Mouse (Mus musculus) telencephalon, adult 2 months (tissue): ENCODE measurements around the gene Ttc41.

Source experiments
- DNase-seq: peaks from one replicate; pipeline ENCODE4 v3.0.0-alpha.2; 2011; ENCODE audit warnings: low read depth, low spot score

Ttc41 gene

DNA sequence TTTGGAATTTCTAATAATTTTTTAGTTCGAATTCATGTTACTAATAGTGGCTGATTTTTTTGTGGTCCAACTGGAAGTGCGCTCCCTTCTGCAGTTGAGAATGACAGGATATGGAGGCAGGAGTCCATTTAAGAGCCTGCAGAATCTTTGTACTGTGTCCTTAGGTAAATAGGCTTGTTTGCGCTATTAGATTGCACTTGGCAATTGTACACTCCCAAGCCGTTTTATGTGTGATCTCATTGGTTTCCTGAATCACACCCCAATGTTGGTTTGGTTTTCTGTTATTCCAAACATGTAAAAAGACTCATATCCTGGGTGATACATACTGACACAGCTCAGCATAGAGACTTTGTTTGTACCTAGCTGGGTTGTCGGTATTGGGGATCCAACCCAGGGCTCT lies 78.0 kb downstream of the Ttc41 start:
- DNase-seq, result no peak

- DNase-seq, result no peak
These were observed 78.6 kb downstream of the Ttc41 start for GRCm38 (mm10) chr10:86784126-86784675.

- DNase-seq, result no peak
These were observed 79.8 kb downstream of the Ttc41 start for GRCm38 (mm10) chr10:86785396-86785795.

GRCm38 (mm10) chr10:86786083-86786482 lies 80.5 kb downstream of the Ttc41 start:
- no peak for DNase-seq

GRCm38 (mm10) chr10:86788193-86788592 lies 82.6 kb downstream of the Ttc41 start:
- DNase-seq, result no peak

- DNase-seq, result no peak
These were observed 83.6 kb downstream of the Ttc41 start for GRCm38 (mm10) chr10:86789146-86789672.

- no peak for DNase-seq
These were observed 86.0 kb downstream of the Ttc41 start for GRCm38 (mm10) chr10:86791507-86792184.

DNA sequence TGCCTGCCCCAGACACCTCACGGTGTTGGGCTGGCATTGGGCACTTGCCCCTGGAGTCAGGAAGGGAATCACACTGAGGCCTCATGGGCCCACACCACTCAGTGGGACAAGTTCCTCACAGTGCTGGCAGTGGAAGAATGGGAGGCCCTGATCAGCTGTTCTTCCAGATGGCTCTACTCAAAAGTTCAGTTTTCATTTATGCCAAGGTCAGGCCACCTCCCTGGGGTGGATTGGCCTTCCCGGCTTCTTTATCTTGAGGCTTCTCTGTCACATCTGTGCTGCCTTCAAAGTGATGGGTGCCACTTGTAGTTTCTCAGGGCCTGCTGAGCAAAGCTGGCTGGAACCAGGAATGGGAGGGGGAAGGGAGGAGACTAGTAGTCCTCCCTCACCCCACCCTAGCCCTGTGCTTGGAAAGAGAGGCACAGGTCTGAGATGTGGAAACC lies 87.9 kb downstream of the Ttc41 start:
- no peak for DNase-seq

DNA sequence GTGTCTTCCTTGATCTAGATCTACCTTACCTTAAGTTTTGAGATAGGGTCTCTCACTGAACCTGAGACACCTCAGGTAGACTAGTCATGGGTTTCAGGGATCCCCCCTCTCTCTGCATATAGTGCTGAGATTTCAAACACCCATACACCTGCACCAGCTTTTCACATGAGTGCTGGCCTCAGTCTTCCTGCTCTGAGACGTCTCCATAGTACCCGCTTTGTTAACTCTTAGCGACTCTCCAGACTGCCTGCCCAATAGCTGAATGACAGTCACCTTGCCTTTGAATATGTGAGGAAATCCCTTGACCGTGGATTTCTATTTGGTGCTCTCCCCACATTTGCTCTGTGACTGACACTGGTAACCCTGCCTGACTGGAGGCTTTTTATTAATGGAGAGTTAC lies 88.6 kb downstream of the Ttc41 start:
- no peak for DNase-seq

GRCm38 (mm10) chr10:86794794-86795535 lies 89.4 kb downstream of the Ttc41 start:
- DNase-seq, result no peak

- no peak for DNase-seq
These were observed 90.6 kb downstream of the Ttc41 start for GRCm38 (mm10) chr10:86796073-86796741.

GRCm38 (mm10) chr10:86807362-86807761 lies 101.8 kb downstream of the Ttc41 start:
- no peak for DNase-seq

- DNase-seq, result no peak
These were observed 102.6 kb downstream of the Ttc41 start for GRCm38 (mm10) chr10:86808013-86808758.

GRCm38 (mm10) chr10:86810000-86810399 lies 104.4 kb downstream of the Ttc41 start:
- DNase-seq, result peak; percentile 63

DNA sequence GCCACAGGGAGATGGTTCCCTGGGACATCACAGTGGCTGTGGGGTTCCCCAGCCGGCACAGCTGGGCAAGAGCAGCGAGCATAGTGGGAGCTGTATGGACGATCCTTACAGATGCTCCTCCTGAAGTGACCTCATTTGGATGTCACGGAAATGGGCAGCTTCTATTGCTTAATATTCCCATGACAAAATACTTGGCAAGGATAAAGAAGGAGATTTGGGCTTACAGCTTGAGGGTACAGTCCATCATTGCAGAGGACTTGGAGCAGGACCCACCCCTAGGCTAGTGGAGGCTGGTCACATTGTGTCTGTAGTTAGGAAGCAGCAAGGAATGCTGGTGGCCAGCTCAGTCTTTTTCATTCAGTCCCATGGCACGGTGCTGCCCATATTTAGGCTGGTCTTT lies 105.0 kb downstream of the Ttc41 start:
- no peak for DNase-seq

DNA sequence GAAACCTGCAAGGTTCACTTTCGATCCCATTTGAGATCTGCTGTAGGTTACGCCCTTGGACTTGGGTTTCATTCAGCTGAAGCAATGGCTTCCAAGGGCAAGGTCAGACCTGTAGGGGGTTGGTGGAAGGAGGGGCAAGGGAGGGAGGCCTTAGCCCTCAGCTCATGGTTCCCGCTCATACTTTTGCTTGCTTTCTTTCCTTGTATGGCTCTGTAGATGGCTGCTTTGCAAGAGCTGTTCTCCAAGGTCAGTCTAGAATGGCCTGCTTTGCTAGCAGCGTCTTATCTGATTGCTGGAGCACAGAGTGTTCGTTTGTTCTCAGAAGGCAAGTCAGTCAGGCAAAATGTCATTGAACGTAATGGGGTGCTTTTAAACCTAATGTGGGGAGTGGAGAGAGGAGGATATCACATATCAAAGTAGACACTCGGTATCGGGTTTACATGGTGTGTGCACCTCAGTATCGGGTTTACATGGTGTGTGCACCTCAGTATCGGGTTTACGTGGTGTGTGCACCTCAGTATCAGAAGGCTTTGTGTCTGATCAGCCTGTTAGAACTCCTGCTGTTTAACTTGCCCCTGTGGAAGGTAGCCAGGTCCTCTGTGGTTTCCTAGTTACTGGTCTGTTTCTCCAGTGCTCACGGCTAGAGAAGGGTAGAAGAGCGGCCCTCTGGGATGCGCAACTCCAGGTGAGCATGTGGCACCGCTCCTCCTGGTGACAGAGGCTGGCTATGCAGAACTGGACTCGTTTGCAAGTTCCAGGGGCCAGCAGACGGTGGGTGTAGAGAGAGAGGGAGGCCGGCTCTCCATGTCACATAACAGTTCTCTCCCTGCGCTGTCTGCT lies 108.9 kb downstream of the Ttc41 start:
- DNase-seq, result no peak

GRCm38 (mm10) chr10:86815133-86815532 lies 109.5 kb downstream of the Ttc41 start:
- no peak for DNase-seq

DNA sequence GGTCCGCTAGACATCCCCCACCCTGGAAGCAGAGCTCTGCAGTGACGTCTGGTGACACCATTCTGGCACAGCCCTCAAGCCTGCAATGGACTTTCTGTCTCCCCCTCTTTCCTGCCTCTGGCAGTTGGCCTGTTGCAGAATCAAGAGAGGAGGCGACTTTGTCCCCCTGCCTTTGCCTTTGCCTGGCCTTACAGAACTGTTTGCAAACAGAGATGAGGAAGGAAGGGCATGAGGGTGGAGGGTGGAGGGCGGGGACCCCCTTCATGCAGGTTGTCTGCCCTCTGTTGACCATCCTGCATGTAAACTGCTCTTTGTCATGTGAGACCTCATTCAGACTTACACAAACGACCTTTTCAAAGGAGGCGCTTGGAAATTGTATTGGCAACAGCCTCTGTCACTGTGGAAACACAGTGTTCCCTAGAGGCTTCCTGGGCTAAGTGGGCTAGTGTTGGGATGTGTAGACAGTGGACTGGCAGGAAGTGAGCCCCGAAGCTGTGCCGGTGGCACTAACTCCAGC lies 114.1 kb downstream of the Ttc41 start:
- DNase-seq, result no peak

DNA sequence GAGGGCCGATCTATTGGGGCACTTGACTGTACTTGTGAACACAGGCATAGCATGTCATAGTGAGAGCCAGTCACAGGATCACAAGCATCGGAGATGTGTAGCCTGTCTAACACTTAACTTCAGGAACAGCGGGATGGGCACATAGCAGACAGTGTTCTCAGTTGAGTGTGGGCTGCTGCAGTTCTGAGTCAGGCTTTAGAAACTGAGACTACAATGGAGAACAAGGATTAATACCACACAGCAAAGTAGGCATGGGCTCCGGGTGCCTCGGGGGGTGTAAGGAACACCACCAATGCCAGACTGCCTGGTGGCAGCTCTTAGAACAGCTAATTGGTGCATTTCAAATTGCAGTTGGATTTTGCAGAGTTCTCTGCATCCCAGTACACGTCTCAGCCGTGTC lies 115.4 kb downstream of the Ttc41 start:
- no peak for DNase-seq

DNA sequence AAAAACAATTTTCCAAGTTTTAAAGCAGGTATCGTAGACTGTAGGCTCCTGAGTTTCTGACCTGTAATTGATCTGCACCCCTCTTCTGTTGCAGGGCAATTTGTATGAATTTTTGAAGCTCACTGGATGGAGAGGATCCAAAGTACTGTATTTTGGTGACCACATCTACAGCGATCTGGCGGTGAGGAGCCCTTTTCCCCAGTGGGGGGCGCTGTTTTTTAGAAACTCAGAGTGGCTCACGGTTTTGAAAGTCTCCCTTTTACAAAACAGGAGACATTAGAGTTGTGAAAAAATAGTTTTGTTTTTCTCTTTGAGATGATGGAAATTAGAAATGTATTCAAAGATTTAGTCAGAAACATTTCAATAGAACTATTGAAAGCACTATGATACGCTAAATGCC lies 118.5 kb downstream of the Ttc41 start:
- DNase-seq, result no peak
